Mouse (Mus musculus) c-Kit-positive CD71-positive TER-119-positive erythroid progenitor cells, embryonic 14.5 days (primary cell): Measurements from ENCODE around the gene Gm20388.
A peak's percentile ranks its signal among the peaks of the same experiment; 100 is the strongest.

Experiments
- DNase-seq: peaks from one replicate; pipeline ENCODE4 v3.0.0-alpha.2; 2013; ENCODE audit warnings: low spot score

Gm20388 gene

DNA sequence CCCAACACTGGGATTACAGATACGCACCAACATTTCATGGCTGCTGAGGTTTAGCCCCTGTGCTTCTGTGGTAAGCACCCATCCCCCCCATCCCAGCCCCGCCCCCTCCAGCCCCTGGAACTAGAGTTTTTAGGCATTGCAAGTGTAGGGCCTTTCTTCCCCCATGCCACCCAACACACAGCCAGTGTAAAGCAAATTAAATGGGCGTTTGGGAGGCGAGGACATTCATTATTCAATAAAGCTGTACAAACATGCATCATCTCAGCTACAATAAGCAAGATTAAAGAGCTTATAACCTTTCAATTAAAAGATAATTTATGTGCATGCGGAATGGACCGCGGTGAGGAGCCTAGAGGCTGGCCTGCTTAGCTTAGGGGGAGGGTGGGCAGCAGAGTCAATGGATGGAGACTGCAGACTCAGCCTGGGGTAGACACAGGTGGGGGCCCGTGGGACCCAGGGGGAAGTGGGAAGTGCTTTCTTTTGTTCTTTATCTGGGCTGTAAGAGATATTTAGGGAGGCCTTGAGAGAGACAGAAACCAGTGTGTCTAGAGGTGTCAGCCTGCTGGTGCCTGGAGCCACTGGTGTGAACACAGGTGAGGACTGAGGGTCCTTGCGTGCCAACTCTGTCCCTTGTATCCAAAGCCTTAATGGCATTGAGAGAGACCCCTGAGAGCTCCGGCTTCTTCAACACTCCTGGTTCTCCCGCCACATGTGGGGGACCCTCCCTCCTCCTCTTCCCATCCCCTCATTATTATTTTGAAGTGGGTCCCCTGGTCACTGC lies 2439.9 kb downstream of the Gm20388 start:
- DNase-seq = no peak

DNA sequence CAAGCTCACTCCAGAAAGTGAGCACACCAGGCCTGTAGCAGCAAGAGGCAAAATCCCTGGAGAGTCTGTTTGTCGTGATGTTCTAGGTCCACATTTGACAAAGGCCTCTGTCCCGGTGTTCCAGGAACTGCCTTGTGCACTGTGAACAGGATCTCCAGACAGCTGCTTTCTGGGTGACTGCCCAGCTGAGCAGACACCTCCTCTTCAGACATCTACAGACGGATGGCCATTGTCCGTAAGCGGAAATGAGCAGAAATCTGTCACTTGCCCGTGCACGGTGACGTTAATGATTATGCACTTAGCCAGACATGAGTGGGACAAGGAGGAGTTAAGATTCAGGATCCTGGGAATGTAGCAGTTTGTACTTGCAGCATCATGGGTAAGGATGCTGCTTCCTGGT lies 2443.5 kb downstream of the Gm20388 start:
- DNase-seq = no peak

DNA sequence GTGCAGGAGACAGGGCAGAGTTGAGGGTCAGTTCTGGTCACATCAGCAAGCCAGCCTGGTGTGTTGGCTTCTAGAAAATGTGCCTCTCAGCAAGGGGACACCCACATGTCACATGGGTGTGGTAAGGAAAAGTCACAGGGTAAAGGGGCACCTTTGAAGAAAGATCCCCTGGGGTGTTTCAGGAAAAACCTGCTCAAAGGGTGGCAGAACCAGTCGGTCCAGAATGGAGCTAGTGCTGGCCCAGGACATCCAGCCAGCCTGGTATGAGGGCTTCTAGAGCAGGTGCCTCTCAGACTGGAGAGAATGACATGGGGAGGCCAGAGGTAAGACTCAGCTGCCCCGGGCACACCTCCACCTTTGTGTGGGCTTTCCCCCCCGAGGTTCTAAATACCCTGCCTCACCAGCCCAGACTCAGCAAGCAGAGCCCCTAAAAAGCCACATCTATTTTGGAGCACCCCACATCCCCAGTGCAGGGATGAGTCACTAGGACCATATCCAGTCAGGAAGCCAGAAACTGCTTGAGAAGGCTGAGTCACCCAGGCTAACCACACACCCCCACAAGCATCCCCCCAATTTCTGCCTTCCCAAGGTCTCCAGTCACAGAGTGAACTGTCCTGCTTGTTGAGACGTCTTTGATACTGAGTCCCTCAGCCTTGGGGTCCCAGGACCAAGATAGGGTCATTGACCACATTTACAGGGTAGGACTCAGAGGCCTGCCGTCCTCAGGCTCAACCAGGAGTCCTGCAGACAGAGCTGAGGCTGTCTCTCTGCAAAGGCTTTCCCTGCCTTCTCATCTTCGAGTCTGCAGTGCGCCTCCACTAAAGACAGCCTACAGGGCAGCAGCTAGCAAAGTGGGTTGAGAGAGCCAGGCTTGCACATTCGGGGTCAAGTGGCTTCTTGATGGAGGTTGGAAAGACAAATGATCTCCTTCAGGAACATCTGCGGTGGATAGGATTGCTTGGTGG lies 2445.3 kb downstream of the Gm20388 start:
- DNase-seq = no peak

DNA sequence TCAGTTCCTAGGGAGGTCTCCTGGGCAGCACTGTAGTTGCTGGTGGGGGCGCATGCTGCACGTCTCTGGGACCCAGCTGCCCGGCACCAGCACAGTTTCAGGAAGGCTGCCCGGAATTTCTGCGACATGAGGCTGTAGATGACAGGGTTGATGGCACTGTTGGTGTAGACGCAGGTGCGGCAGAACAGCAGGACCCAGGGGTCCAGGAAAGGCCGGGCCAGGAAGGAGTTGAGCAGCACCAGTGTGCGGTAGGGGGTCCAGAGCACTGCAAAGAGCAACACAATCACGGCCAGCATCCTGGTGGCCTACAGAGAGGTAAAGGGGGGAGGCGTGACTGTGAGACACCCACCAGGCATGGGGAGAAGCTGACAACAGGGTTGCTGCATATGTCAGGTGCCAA lies 2446.6 kb downstream of the Gm20388 start:
- no peak for DNase-seq

DNA sequence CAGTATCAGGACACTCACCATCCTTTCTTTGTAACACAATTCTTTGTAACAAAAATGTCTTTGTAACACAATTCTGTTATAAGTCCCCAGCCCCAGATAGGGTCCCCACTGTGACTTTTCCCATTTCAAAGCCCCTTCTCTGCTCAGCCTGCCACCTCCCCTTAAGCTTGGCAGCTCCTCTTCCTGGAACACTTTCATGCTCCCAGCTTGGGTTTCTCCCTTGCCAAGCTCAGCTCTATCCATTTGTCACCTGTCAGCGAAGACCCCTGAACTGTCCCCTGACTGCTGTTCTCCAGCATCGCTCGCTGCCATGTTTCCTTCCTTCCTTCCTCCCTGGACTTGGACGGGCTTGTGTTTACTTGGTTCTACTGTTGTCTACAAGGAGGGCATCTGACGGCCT lies 2447.0 kb downstream of the Gm20388 start:
- no peak for DNase-seq

DNA sequence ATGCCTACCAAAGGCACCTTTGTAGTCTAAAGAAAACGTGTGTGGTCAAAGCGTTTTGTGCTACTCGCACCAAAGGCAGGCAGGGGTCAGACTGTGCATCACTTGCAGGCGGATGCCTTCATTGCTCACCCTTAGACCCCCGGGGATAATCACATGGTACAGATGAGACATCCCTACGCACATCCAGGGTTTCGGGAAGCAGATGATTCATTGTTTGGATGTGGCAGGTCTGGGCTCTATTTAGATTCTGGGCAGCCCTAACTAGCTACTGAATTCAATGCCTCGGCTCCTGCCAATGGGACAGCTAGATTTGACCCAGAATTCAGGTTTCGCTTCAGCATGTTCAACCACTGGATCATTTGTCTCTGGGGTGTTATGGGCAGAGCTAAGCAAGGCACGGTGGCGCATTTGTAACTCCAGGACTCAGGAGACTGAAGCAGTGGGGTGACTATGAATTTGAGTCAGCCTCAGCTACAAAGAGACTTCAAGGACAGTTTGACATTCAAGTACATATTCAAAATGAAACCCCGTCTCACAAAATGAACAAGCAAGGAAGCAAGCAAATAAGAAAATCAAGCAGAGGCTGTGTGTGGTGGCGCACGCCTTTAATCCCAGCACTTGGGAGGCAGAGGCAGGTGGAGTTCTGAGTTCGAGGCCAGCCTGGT lies 2448.6 kb downstream of the Gm20388 start:
- DNase-seq = no peak

DNA sequence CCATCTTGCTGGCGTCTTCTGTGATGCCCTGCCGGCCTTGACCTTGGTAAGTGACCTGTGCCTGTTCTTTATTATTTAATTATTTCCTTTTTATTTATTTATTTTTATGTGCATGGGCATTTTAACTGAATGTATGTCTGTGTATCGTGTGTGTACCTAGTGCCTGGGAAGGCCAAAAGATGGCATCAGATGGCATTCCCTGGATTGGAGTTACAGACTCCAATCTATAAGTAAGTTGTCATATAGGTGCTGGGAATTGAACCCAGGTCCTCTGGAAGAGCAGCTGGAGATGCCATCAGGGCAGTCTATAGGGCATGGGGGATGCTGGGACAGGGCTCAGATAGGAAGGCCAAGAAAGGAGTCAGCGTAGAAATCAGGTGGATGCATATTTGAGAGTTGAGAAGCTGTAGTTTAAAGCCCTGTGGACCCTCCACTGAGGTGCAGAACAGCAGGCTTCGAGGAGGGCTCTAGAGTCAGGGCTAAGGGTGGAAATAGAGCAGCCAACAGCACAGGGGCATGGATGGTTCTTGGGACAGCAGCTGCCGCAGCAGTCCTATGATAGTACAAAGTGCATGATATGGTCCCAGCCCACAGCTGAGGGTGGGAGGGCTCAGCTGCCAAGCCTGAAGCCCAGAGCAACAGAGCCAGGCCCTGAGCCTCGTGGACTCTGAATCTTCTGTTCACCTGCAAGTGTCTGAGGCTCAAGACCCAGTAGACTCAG lies 2450.2 kb downstream of the Gm20388 start, which contains the start of gene Trhr2:
Trhr2 (minus strand) TSS at position 51 of the 721 bp plus-strand sequence.
- DNase-seq = no peak

DNA sequence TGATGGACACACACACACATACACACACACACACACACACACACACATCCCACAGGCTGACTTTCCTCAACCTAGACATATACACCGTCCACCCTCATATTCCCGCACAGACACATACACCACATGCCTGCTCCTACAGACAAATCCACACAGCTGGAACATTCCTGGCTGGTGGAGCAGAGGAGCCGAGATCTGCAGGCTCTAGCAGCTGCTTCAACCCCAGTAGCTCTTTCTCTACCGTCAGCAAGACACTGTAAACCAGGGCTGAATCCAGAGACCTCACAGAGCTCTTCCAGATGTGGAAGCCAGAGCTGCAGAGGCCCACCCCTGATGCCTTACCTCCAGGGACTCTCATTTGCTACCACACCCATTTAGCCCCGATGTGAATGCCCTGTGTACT lies 2451.6 kb downstream of the Gm20388 start:
- no peak for DNase-seq

DNA sequence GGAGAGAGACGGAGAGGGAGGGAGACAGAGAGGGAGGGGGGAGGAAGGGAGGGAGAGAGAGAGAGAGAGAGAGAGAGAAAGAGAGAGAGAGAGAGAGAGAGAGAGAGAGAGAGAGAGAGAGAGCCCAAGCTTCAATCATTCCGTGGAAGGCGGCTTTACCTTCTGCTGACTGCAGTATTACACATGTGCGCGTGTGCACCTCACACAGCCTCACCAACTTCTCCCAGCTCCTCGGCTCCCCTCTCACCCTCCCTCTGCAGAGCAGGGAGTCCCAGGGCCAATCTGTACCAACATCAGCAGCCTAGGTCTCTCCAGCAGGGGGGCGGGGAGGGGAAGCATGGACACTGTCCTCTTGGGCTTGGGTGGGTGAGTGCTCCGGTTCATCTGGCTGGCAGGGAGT lies 2452.3 kb downstream of the Gm20388 start:
- DNase-seq = no peak

DNA sequence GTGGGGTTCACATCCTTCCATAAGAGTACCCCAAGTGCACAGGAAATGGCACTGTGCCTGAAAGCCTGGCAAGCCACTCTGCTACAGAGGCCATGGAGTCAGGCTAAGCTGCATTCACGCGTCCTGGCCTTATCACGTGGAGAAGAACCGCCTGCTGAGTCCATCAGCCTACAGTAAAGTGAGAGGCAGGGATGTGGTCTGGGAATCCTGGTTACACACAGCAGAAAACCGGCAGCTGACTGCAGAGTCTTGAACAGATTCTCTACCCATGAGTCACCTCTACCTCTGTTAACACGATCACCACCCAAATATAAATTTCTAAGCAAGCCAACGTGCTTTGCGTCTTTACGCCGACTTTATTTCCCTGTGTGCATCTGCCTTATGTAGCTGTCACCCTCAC lies 2457.9 kb downstream of the Gm20388 start:
- no peak for DNase-seq

DNA sequence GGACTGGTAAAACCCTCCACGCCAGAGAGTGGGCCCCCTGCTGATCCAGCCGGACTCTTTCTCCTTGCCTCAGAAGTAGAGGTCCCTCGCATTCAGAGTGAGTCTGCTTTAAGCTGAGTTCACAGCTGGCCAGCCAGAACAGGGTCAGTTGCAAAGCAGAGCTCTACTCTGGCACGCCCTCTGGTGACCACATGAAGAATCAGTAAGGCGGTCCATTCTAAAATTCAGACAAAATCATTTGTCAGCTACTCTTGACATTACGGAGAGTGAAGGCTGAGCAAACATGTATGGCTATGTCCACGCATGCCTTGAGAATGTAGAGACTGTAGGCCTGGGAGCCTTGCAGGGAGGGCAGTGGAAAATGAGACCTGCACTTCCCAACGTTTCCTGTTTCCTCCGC lies 2459.0 kb downstream of the Gm20388 start:
- DNase-seq = peak; percentile 60

DNA sequence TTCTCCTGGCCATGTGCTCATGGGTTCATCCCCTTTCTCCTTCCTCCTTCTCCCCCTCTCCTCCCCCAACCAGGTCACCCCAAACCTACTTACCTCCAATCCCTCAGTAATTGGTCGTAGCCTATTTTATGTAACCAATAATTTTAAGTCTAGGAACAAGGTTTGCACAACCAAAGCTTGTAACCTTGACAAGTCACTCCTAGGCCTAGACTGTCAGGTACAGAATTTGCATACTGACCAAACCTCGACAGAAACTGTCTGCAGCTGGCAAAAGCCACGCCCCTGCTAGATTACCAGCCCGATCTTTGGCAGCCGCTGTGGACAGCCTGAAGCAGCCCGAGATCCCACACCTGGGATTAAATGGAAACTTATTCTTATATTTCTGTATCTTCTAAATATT lies 2461.1 kb downstream of the Gm20388 start:
- DNase-seq = no peak

DNA sequence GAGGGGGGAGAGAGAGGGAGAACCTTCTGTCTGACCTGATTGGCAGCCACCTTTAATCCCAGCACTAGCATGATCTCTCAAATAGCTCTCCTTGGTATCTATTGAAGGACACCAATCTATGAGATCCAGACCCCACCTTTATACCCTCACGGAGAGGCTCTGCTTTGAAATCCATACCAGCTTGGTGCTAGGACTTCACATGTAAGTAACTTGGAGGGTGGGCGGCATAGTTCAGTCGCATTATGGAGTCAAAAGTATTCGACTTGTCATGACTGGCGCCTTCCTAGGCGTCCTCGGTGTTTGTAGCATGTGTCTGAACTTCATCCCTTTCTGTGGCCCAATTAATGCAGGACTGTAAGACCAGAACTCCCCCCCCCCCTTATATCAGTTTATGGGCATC lies 2464.7 kb downstream of the Gm20388 start:
- no peak for DNase-seq

DNA sequence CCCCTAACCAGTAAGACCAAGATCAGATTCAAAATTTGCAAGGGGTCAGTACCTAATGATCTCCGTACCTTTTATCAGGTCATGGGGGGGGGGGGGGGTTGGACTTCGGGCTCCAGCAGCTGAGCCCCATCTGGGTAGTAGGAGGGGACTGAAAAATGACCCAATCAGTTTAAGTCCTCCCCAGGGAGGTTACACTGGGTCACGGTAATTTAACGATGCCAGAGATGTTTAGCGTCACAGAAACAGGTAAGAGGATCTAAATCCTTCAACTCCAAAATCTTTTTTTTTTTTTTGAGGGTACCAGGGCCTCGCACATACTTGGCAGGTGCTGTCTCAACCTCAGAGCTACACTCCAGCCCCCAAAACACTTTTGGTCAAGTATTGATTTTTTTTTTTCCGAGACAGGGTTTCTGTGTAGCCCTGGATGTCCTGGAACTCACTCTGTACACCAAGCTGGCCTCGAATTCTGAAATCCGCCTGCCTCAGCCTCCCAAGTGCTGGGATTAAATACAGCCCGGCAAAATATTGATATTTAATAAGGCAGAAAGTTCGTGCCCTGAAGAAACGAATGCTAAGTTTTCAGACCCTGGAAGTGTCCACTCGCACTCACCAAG lies 2465.2 kb downstream of the Gm20388 start:
- DNase-seq = no peak

DNA sequence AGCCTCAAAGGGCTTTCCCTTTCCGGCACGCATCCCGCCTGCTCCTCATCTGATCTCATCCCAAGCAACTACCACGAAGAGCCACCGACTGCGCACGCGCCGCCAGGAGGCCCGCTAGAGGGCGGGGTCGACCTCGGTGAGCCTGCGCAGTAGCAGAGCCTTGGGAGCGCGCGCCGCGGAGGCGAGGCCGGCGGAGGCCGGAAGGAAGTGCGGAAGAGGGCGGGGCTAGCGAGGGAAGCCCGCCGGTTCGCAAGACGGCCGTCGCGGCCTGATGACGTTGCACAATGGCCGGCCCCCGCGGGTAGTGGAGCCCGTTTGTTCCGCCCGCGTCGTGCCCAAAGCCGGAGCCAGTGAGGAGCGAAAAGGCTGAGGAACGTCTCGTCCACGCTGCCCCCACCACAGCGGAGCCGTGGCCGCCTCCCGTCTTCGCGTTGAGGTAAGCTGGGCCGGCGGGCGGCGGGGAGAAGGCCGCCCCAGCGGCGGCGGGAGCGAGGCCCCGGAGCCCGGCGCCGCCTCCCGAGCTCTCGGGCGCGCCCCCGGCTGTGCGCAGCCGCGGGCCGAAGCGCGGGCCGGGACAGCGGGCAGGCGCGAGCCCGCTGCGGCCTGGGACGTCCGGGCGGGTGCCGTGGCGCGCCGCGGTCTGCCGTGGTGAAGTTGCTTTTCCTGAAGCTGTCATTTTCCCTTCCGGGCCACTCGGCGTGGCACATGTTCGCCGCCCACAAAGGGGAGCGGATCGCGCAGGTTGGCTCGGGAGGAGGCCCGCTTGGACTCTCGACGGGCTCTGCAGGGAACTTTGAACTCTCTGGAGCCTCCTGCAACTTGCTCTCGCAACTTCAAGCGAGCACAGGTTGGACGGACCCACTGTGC lies 2466.0 kb downstream of the Gm20388 start, which contains the start of gene Zc3h18:
Zc3h18 (plus strand) TSS at position 245 of the 867 bp plus-strand sequence.
- DNase-seq = peak; percentile 98

DNA sequence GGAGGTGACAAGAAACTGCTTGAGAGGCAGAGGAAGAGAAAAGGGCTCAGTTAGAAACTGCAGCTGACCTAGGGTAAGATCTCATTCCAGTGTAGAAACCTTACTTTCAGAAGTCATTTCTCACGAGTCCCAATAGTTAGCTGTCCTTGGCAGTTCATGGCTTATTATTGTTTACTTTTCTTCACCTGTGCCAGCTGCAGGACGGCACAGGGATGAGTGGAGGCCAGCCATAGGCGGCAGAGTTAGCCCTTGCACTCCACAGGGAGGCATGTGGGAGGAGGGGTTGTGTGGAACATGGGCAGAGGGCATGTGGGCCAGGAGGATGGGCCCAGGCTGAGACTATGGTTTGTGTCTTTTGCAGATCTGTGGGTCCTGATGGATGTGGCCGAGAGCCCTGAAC lies 2472.4 kb downstream of the Gm20388 start:
- no peak for DNase-seq

DNA sequence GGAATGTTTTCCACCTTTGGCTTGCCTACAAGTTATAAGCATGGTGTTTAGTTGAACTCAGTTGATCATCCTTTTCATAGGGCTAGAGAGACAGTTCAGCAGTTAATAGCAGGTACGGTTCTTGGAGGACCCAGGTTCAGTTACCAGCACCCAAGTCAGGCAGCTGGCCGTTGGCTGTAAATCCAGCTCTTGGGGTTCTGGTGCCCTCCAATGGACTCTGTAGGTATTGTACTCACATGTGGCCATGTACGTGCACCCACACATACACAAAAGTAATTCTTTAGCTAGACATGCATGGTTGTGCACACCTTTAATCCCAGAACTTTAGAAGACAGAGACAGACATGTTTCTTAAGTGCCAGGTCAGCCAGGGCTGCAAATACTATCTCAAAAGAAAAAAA lies 2478.7 kb downstream of the Gm20388 start:
- no peak for DNase-seq

DNA sequence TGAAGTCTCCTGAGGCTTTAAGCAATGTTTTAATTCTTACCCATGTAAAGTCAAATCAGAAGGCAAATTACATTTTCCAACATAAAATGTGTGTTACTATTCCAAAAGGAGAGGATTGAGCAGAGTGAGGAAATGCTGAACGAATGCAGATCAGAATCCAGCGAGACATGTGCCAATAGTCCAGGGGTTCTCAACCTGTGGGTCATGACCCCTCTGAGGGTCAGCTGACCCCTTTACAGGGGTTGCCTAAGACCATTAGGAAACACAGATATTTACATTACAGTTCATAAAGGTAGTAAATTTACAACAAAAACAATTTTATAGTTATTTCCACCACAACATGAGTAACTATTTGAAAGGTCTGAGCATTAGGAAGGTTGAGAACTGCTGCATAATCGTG lies 2480.1 kb downstream of the Gm20388 start:
- no peak for DNase-seq

DNA sequence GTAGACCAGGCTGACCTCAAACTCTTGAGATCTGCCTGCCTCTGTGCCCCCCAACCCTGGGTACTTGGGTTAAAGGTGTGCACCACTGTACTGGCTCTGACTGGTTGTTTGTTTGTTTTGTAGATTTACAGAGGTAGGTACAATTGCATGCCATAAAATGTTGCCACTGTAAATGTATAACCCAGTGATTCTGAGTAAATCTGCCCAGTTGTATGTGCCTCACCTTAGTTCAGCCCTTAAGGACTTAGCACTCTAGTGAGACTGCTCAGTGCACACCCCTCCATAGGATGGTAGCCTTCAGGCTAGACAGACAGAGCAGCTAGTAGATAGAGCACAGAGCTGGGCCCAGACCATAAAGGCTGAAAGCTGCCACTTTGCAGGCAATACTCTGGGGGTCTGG lies 2483.1 kb downstream of the Gm20388 start:
- DNase-seq = no peak

DNA sequence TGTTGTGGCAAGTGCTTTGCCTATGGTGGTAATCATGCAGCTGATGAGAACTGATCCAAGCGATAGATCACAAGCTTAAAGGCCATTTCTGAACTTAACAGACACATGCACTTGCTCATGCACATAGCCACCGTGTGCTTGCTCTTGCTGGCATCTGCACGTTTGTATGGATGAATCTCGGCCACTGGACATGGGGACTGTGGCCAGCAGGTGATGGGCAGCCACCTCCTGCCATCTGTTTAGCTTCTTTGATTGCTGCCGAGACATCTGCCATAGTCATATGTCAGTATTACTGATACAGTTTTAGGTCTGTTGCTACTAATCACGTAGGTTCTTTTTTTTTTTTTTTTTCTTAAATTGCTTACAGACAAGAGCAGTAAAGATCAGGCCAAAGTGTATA lies 2484.7 kb downstream of the Gm20388 start:
- DNase-seq = no peak
